Mouse (Mus musculus) kidney, embryonic 15.5 days (tissue): ENCODE data around the gene Eif1. TPM values are rescaled to one million over a fixed set of nuclear protein-coding genes. Genes with fewer than 3 reads are reported as not detected.
"Not testable (repeated sequence)": the region's sequence is repeated elsewhere in the genome, so short reads cannot be mapped to it uniquely, and the experiment has no call there.

Experiments used
- ATAC-seq: fragments of 200-750 bp; cut with Nextera tagmentation; replicated peaks from 2 replicates; pipeline ENCODE4 v1.8.0; 2017; ENCODE audit warnings: moderate TSS enrichment; ENCODE audit not compliant: low FRiP score
- H3K27ac ChIP-seq: fragments of 300-500 bp; sonication (generic); 2 replicates; pipeline ENCODE4 v1.5.1; 2015; ENCODE audit warnings: mild to moderate bottlenecking, inconsistent platforms
- H3K27me3 ChIP-seq: fragments of 300-500 bp; sonication (generic); 2 replicates; pipeline ENCODE4 v1.6.1; 2015; ENCODE audit warnings: inconsistent platforms
- H3K36me3 ChIP-seq: fragments of 300-500 bp; sonication (generic); 2 replicates; pipeline ENCODE4 v1.6.1; 2015; ENCODE audit warnings: inconsistent platforms
- H3K4me1 ChIP-seq: fragments of 300-500 bp; sonication (generic); 2 replicates; pipeline ENCODE4 v1.6.1; 2015; ENCODE audit warnings: inconsistent platforms
- H3K4me2 ChIP-seq: fragments of 300-500 bp; sonication (generic); 2 replicates; pipeline ENCODE4 v1.6.1; 2015; ENCODE audit warnings: moderate library complexity, mild to moderate bottlenecking, inconsistent platforms
- H3K4me3 ChIP-seq: fragments of 300-500 bp; sonication (generic); replicated peaks from 2 replicates; pipeline ENCODE4 v1.5.1; 2015; ENCODE audit warnings: mild to moderate bottlenecking, inconsistent platforms
- H3K9ac ChIP-seq: fragments of 300-500 bp; sonication (generic); 2 replicates; pipeline ENCODE4 v1.6.1; 2015; ENCODE audit warnings: mild to moderate bottlenecking, inconsistent platforms
- H3K9me3 ChIP-seq: fragments of 300-500 bp; sonication (generic); replicated peaks from 2 replicates; pipeline ENCODE4 v1.6.1; 2016; ENCODE audit warnings: inconsistent platforms
- WGBS: fragments of 180-500 bp; shearing (Covaris S2); methylation state at CpG from one replicate; pipeline ENCODE4 v1.1.7; 2015; ENCODE audit warnings: mixed read lengths; 5-methylcytosine and 5-hydroxymethylcytosine counted together
- polyA plus RNA-seq: library from polyadenylated mRNA; unstranded; fragments of >200 nt; fragmentation: Nextera tagmentation; extraction: Ambion mirVana; gene quantifications from 2 replicates; pipeline ENCODE4 v1.2.1, GENCODE M21; 2015

Eif1 gene
- polyA plus RNA-seq, 1 experiment from 2014 or later: 1,620 TPM

GRCm38 (mm10) chr11:100290235-100290634 lies 29.4 kb upstream of the Eif1 start:
- Histone ChIP-seq H3K36me3 (no peaks in the 10 kb centered on the region), H3K27me3 (no peaks in the 10 kb centered on the region), H3K4me1 (peaks cover 18% of the 10 kb centered on the region; the same call in 1 of the 2 replicates), H3K4me3 (no peak overlapping the region), H3K9me3 (no peaks in the 10 kb centered on the region), H3K4me2 (no peak overlapping the region), H3K9ac (no peak overlapping the region), H3K27ac (no peak overlapping the region; the same call in 1 of the 2 replicates)
- no peak for ATAC-seq
- WGBS: 43% methylated on average over 5 of the region's 5 CpGs

- Histone ChIP-seq H3K4me2 (no peak overlapping the region), H3K27me3 (no peaks in the 10 kb centered on the region), H3K4me3 (no peak overlapping the region), H3K27ac (no peak overlapping the region), H3K9ac (no peak overlapping the region), H3K36me3 (no peaks in the 10 kb centered on the region), H3K4me1 (0 out of 2 replicates have a peak, but pooled peaks cover 15% of the 10 kb centered on the region), H3K9me3 (no peaks in the 10 kb centered on the region)
- ATAC-seq: no peak
- 61% methylated on average over 6 of the region's 6 CpGs for WGBS
Observed at GRCm38 (mm10) chr11:100292884-100293283, 26.8 kb upstream of the Eif1 start.

- WGBS: 5% methylated on average over 10 of the region's 10 CpGs
- Histone ChIP-seq H3K27ac (no peak overlapping the region), H3K4me2 (peak overlapping the region; percentile 33), H3K4me3 (no peak overlapping the region), H3K27me3 (no peaks in the 10 kb centered on the region), H3K36me3 (no peaks in the 10 kb centered on the region), H3K9ac (no peak overlapping the region), H3K4me1 (0 out of 2 replicates have a peak, but pooled peaks cover 14% of the 10 kb centered on the region), H3K9me3 (no peaks in the 10 kb centered on the region)
- peak; percentile 58; the same call in 1 of the 2 replicates for ATAC-seq
Observed at GRCm38 (mm10) chr11:100295308-100295707, 24.4 kb upstream of the Eif1 start.

GRCm38 (mm10) chr11:100297801-100298200 lies 21.9 kb upstream of the Eif1 start:
- Histone ChIP-seq H3K27me3 (0 out of 2 replicates have a peak, but pooled peaks cover 6% of the 10 kb centered on the region), H3K36me3 (no peaks in the 10 kb centered on the region), H3K27ac (no peak overlapping the region), H3K9me3 (no peaks in the 10 kb centered on the region), H3K9ac (no peak overlapping the region), H3K4me2 (peak overlapping the region; percentile 43), H3K4me1 (0 out of 2 replicates have a peak, but pooled peaks cover 7% of the 10 kb centered on the region), H3K4me3 (no peak overlapping the region)
- ATAC-seq: no peak
- 36% methylated on average over 5 of the region's 5 CpGs for WGBS

- H3K9me3 ChIP-seq: no peaks in the 10 kb centered on the region
- peak overlapping the region; percentile 43 for H3K4me2 ChIP-seq
- H3K27me3 ChIP-seq: 0 out of 2 replicates have a peak, but pooled peaks cover 6% of the 10 kb centered on the region
- H3K9ac ChIP-seq: no peak overlapping the region
- peak overlapping the region; percentile 23; the same call in 1 of the 2 replicates for H3K4me3 ChIP-seq
- H3K27ac ChIP-seq: no peak overlapping the region
- ATAC-seq: 0 out of 2 replicates have a peak, but pooled peaks have one; percentile 49
- 0 out of 2 replicates have a peak, but pooled peaks cover 7% of the 10 kb centered on the region for H3K4me1 ChIP-seq
- H3K36me3 ChIP-seq: no peaks in the 10 kb centered on the region
- WGBS: 19% methylated on average over 18 of the region's 18 CpGs
Observed at GRCm38 (mm10) chr11:100298274-100299036, 21.2 kb upstream of the Eif1 start.

- WGBS: 12% methylated on average over 5 of the region's 5 CpGs
- no peak overlapping the region for H3K27ac ChIP-seq
- H3K27me3 ChIP-seq: 0 out of 2 replicates have a peak, but pooled peaks cover 6% of the 10 kb centered on the region
- H3K9ac ChIP-seq: no peak overlapping the region
- ATAC-seq: no peak
- peak overlapping the region; percentile 7; the same call in 1 of the 2 replicates for H3K4me2 ChIP-seq
- H3K36me3 ChIP-seq: no peaks in the 10 kb centered on the region
- 0 out of 2 replicates have a peak, but pooled peaks cover 7% of the 10 kb centered on the region for H3K4me1 ChIP-seq
- H3K9me3 ChIP-seq: no peaks in the 10 kb centered on the region
- H3K4me3 ChIP-seq: no peak overlapping the region
Observed at GRCm38 (mm10) chr11:100300293-100300692, 19.4 kb upstream of the Eif1 start.

- no peaks in the 10 kb centered on the region for H3K36me3 ChIP-seq
- H3K4me3 ChIP-seq: no peak overlapping the region
- no peak for ATAC-seq
- 0 out of 2 replicates have a peak, but pooled peaks cover 6% of the 10 kb centered on the region for H3K4me1 ChIP-seq
- no peak overlapping the region for H3K9ac ChIP-seq
- H3K9me3 ChIP-seq: no peaks in the 10 kb centered on the region
- H3K4me2 ChIP-seq: no peak overlapping the region
- H3K27ac ChIP-seq: no peak overlapping the region
- WGBS: 89% methylated on average over 5 of the region's 5 CpGs
- H3K27me3 ChIP-seq: 0 out of 2 replicates have a peak, but pooled peaks cover 6% of the 10 kb centered on the region
Observed at GRCm38 (mm10) chr11:100301292-100301691, 18.4 kb upstream of the Eif1 start.

- no peaks in the 10 kb centered on the region for H3K4me1 ChIP-seq
- no peak overlapping the region for H3K4me2 ChIP-seq
- 89% methylated on average over 5 of the region's 5 CpGs for WGBS
- no peak overlapping the region for H3K9ac ChIP-seq
- H3K27ac ChIP-seq: no peak overlapping the region
- no peak overlapping the region for H3K4me3 ChIP-seq
- no peak for ATAC-seq
- H3K27me3 ChIP-seq: no peaks in the 10 kb centered on the region
- no peaks in the 10 kb centered on the region for H3K36me3 ChIP-seq
- H3K9me3 ChIP-seq: no peaks in the 10 kb centered on the region
Observed at GRCm38 (mm10) chr11:100307900-100308299, 11.8 kb upstream of the Eif1 start.

GRCm38 (mm10) chr11:100308672-100309071 lies 11.0 kb upstream of the Eif1 start:
- not testable (repeated sequence) for H3K9me3 ChIP-seq, H3K27ac ChIP-seq, H3K4me2 ChIP-seq, H3K9ac ChIP-seq, H3K4me1 ChIP-seq, H3K36me3 ChIP-seq, H3K4me3 ChIP-seq, H3K27me3 ChIP-seq, ATAC-seq
- 87% methylated on average over 6 of the region's 6 CpGs for WGBS

GRCm38 (mm10) chr11:100311656-100312055 lies 8.0 kb upstream of the Eif1 start:
- no peak overlapping the region for H3K27ac ChIP-seq
- no peaks in the 10 kb centered on the region for H3K9me3 ChIP-seq
- WGBS: 79% methylated on average over 1 of the region's 1 CpGs
- no peak overlapping the region for H3K4me3 ChIP-seq
- H3K9ac ChIP-seq: no peak overlapping the region
- H3K4me2 ChIP-seq: no peak overlapping the region
- no peaks in the 10 kb centered on the region for H3K27me3 ChIP-seq
- no peaks in the 10 kb centered on the region for H3K36me3 ChIP-seq
- ATAC-seq: no peak
- no peaks in the 10 kb centered on the region for H3K4me1 ChIP-seq

GRCm38 (mm10) chr11:100312096-100312679 lies 7.5 kb upstream of the Eif1 start:
- no peak for ATAC-seq

GRCm38 (mm10) chr11:100313424-100313823 lies 6.3 kb upstream of the Eif1 start:
- Histone ChIP-seq H3K27me3 (no peaks in the 10 kb centered on the region), H3K9ac (no peak overlapping the region)

More at GRCm38 (mm10) chr11:100312096-100312679, 7.5 kb upstream of the Eif1 start:
- H3K4me3 ChIP-seq: no peak overlapping the region
- H3K4me2 ChIP-seq: no peak overlapping the region
- H3K36me3 ChIP-seq: no peaks in the 10 kb centered on the region
- H3K27me3 ChIP-seq: no peaks in the 10 kb centered on the region
- H3K9ac ChIP-seq: no peak overlapping the region
- no peak overlapping the region for H3K27ac ChIP-seq
- H3K4me1 ChIP-seq: no peaks in the 10 kb centered on the region
- WGBS: 36% methylated on average over 5 of the region's 5 CpGs
- H3K9me3 ChIP-seq: no peaks in the 10 kb centered on the region

More at GRCm38 (mm10) chr11:100313424-100313823, 6.3 kb upstream of the Eif1 start:
- 88% methylated on average over 6 of the region's 6 CpGs for WGBS
- Histone ChIP-seq H3K9me3 (no peaks in the 10 kb centered on the region), H3K4me2 (no peak overlapping the region), H3K4me3 (no peak overlapping the region), H3K27ac (no peak overlapping the region), H3K36me3 (no peaks in the 10 kb centered on the region), H3K4me1 (no peaks in the 10 kb centered on the region)
- ATAC-seq: no peak
